In genomic region chr1:168163521-168164233, GRCm38 (mm10) we compare ENCODE assay signal across 10 mouse cellular contexts.
A peak's percentile ranks its signal among the peaks of the same experiment; 100 is the strongest.
DNase-seq lines count a peak whose midpoint lies in the region; ATAC-seq and TF ChIP-seq lines count a peak whose summit lies in the region.
"Had no signal": no experiment of that assay in that cellular context is flagged by ENCODE, and none has a peak within 500 bp of the region (broad histone marks: within the 10 kb centered on the region; RNA-seq: fewer than 3 reads in every experiment).

No protein-coding gene starts in this region.

- H3K9ac ChIP-seq in liver, postnatal 0 days (replicated peaks) = no peak overlapping the region
- no peak overlapping the region for H3K9ac ChIP-seq in liver, embryonic 11.5 days (ENCODE audit: low read depth, low read length)

- H3K9me3 ChIP-seq in liver, postnatal 0 days (ENCODE audit: low read length) = no peaks in the 10 kb centered on the region
- H3K9me3 ChIP-seq in liver, embryonic 11.5 days (ENCODE audit: control insufficient read depth, low read length) = no peaks in the 10 kb centered on the region
- no peaks in the 10 kb centered on the region for H3K9me3 ChIP-seq in hindbrain, embryonic 10.5 days

- 76% methylated on average over 23 of the region's 23 CpGs for WGBS in liver, postnatal 0 days (ENCODE audit: insufficient replicate concordance)
- WGBS in liver, embryonic 11.5 days = 79% methylated on average over 23 of the region's 23 CpGs
- 58% methylated on average over 23 of the region's 23 CpGs for WGBS in hindbrain, embryonic 10.5 days

- intact Hi-C loops in heart, postnatal 14 days (cut with DNase I) = no loop called here

- H3K36me3 ChIP-seq in liver, postnatal 0 days (replicated peaks; ENCODE audit: insufficient read depth, low read length) = no peaks in the 10 kb centered on the region
- no peaks in the 10 kb centered on the region for H3K36me3 ChIP-seq in liver, embryonic 11.5 days (ENCODE audit: control insufficient read depth, insufficient read depth, low read length)
- H3K36me3 ChIP-seq in hindbrain, embryonic 10.5 days = peaks cover 16% of the 10 kb centered on the region

- no peak overlapping the region for H3K27ac ChIP-seq in liver, postnatal 0 days (ENCODE audit: low read depth)
- H3K27ac ChIP-seq in liver, embryonic 11.5 days (ENCODE audit: low read depth, low read length) = no peak overlapping the region
- peak overlapping the region; percentile 71 for H3K27ac ChIP-seq in hindbrain, embryonic 10.5 days

- no peak for TF ChIP-seq EP300 in liver, postnatal 0 days (IDR thresholded peaks at IDR 0.05; ENCODE audit: low read depth)

- no peak for DNase-seq in liver, postnatal 0 days
- DNase-seq in liver, embryonic 11.5 days (ENCODE audit: low spot score) = no peak
- peak; percentile 30 for DNase-seq in hindbrain, embryonic 10.5 days (ENCODE audit: low spot score)
- peak; percentile 82 for DNase-seq in mesoderm, embryonic 11.5 days (ENCODE audit: low read depth, low spot score)
- DNase-seq in yolk sac, embryonic 10.5 days (ENCODE audit: low spot score) = peak; percentile 19
- DNase-seq in urinary bladder, postnatal 25 days (ENCODE audit: low spot score) = no peak
- no peak for DNase-seq in right cerebral cortex, adult 18-20 months
- no peak for DNase-seq in heart, postnatal 14 days
- DNase-seq: layer of hippocampus, postnatal 36 days; lung, postnatal 36 days had no signal

- ATAC-seq in liver, postnatal 0 days = no peak
- no peak for ATAC-seq in liver, embryonic 11.5 days (replicated peaks; ENCODE audit: low FRiP score)

- no peak overlapping the region for H3K4me3 ChIP-seq in liver, postnatal 0 days (ENCODE audit: low read depth, low read length)
- no peak overlapping the region for H3K4me3 ChIP-seq in liver, embryonic 11.5 days (ENCODE audit: low read depth, low read length)
- H3K4me3 ChIP-seq in hindbrain, embryonic 10.5 days = no peak overlapping the region

- TF ChIP-seq CTCF in liver, postnatal 0 days (IDR thresholded peaks at IDR 0.05; ENCODE audit: low read depth) = no peak

- H3K27me3 ChIP-seq in liver, postnatal 0 days (ENCODE audit: insufficient read depth, low read length) = no peaks in the 10 kb centered on the region
- H3K27me3 ChIP-seq in liver, embryonic 11.5 days (replicated peaks; ENCODE audit: control insufficient read depth, insufficient read depth, low read length) = no peaks in the 10 kb centered on the region
- H3K27me3 ChIP-seq in hindbrain, embryonic 10.5 days (ENCODE audit: insufficient read depth, poor library complexity, severe bottlenecking) = no peaks in the 10 kb centered on the region

- H3K4me2 ChIP-seq in liver, postnatal 0 days (ENCODE audit: low read depth, low read length) = 0 out of 2 replicates have a peak overlapping the region, but pooled peaks have one; percentile 9
- no peak overlapping the region for H3K4me2 ChIP-seq in liver, embryonic 11.5 days

- H3K4me1 ChIP-seq in liver, postnatal 0 days (ENCODE audit: insufficient read depth) = 0 out of 2 replicates have a peak, but pooled peaks cover 4% of the 10 kb centered on the region
- no peaks in the 10 kb centered on the region for H3K4me1 ChIP-seq in liver, embryonic 11.5 days (replicated peaks; ENCODE audit: control insufficient read depth, insufficient read depth, low read length)
- peaks cover 26% of the 10 kb centered on the region for H3K4me1 ChIP-seq in hindbrain, embryonic 10.5 days (replicated peaks)

Comparison
In these comparisons a context has a peak if more than half of its experiments do, and no peak if none do; other contexts are left out.
1. DNase-seq: peak in hindbrain, embryonic 10.5 days (single experiment), mesoderm, embryonic 11.5 days (single experiment) and yolk sac, embryonic 10.5 days (single experiment); none in liver, postnatal 0 days (single experiment), liver, embryonic 11.5 days (single experiment), urinary bladder, postnatal 25 days (single experiment), right cerebral cortex, adult 18-20 months (single experiment) and heart, postnatal 14 days (0 of 2).